Mouse (Mus musculus) adipocyte (in vitro differentiated cells): ENCODE measurements at regions not wholly inside any gene's neighbourhood (a gene's known extent, or its start where the extent isn't known, plus 50 kb on each side); places are given as distances from the start of the nearest gene placed in this dataset.
A peak's percentile ranks its signal among the peaks of the same experiment; 100 is the strongest.

Source experiments
- DNase-seq: peaks from one replicate; pipeline ENCODE4 v3.0.0-alpha.2; 2016; ENCODE audit warnings: low spot score

GRCm38 (mm10) chr7:58557535-58557934, 98.4 kb upstream of the Atp10a start:
- DNase-seq: no peak

- no peak for DNase-seq
Measured at GRCm38 (mm10) chr7:58568807-58569206, 87.2 kb upstream of the Atp10a start.

GRCm38 (mm10) chr7:58584241-58584820, 71.6 kb upstream of the Atp10a start:
- DNase-seq: peak; percentile 74

DNA sequence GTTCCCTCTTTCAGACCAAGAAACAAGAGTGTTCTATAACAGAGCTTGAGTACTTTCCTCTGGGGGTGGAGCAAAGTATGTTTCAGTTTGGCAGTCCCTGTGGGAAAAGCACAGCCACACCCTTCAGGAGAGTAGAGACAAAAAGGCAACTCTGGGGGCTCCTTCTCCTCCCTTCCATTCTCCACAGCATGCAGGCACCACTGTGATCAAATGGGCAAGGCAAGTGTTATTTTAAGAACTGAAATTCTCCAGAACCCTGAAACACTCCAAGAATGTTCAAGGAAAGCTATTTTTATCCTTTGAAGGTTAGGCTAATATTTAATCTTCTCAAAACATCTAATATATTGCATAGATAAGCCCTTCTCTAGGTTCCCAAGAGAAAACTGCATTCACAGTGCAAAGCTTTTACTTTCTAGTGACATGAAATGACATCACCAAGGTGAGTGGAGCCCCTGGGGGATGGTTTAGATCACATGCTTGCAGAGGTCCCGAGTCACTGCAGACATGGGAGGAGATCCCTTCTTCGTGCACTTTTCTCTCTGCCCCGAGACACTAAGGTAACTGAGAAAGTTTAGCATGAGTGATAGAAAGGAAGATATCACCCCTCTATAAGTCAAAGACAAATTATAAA, 70.2 kb upstream of the Atp10a start:
- no peak for DNase-seq

DNA sequence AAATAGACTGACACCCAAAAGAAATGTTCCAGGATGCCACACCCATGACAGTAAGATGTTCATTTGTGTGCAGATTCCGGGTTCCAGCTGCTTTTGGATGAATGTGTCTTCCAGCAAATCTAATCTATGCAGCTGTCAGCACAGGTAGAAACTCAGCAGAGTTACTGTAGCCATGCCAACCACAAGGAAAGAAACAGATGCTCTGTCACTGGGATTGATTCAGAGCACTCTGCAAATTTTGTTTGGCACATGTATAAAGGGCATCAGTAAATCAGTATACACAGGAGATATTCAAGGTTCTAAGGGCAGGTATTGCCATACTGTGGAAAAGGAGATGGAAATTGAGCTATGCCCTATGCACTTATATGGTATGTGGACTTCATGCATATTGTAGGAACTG, 60.0 kb upstream of the Atp10a start:
- no peak for DNase-seq
